Mouse (Mus musculus) forebrain, embryonic 15.5 days (tissue): ENCODE data around the gene Fxr1. TPM values are rescaled to one million over a fixed set of nuclear protein-coding genes. Genes with fewer than 3 reads are reported as not detected.
A peak's percentile ranks its signal among the peaks of the same experiment; 100 is the strongest.

Source experiments
- ATAC-seq: fragments of 200-750 bp; cut with Nextera tagmentation; replicated peaks from 2 replicates; pipeline ENCODE4 v1.8.0; 2017; ENCODE audit warnings: mild to moderate bottlenecking, moderate TSS enrichment, moderate library complexity
- H3K27ac ChIP-seq: fragments of 300-500 bp; sonication (generic); replicated peaks from 2 replicates; pipeline ENCODE4 v1.5.1; 2015; ENCODE audit warnings: mild to moderate bottlenecking, inconsistent platforms
- H3K27me3 ChIP-seq: fragments of 300-500 bp; sonication (generic); 2 replicates; pipeline ENCODE4 v1.6.1; 2015; ENCODE audit warnings: inconsistent platforms
- H3K36me3 ChIP-seq: fragments of 300-500 bp; sonication (generic); 2 replicates; pipeline ENCODE4 v1.6.1; 2015; ENCODE audit warnings: mild to moderate bottlenecking, inconsistent platforms
- H3K4me1 ChIP-seq: fragments of 300-500 bp; sonication (generic); 2 replicates; pipeline ENCODE4 v1.6.1; 2015; ENCODE audit warnings: inconsistent platforms
- H3K4me2 ChIP-seq: fragments of 300-500 bp; sonication (generic); replicated peaks from 2 replicates; pipeline ENCODE4 v1.6.1; 2015; ENCODE audit warnings: mild to moderate bottlenecking, inconsistent platforms
- H3K4me3 ChIP-seq: fragments of 300-500 bp; sonication (generic); 2 replicates; pipeline ENCODE4 v1.5.1; 2015; ENCODE audit warnings: mild to moderate bottlenecking, inconsistent platforms
- H3K9ac ChIP-seq: fragments of 300-500 bp; sonication (generic); replicated peaks from 2 replicates; pipeline ENCODE4 v1.6.1; 2015; ENCODE audit warnings: mild to moderate bottlenecking, inconsistent platforms
- H3K9me3 ChIP-seq: fragments of 300-500 bp; sonication (generic); 2 replicates; pipeline ENCODE4 v1.6.1; 2016; ENCODE audit warnings: inconsistent platforms
- WGBS: fragments of 180-500 bp; shearing (Covaris S2); methylation state at CpG from one replicate; pipeline ENCODE4 v1.1.7; 2015; ENCODE audit warnings: mixed read lengths; 5-methylcytosine and 5-hydroxymethylcytosine counted together
- polyA plus RNA-seq: library from polyadenylated mRNA; unstranded; fragments of >200 nt; fragmentation: Nextera tagmentation; extraction: Ambion mirVana; gene quantifications from 2 replicates; pipeline ENCODE4 v1.2.1, GENCODE M21; 2015

The Fxr1 gene
- polyA plus RNA-seq, 1 experiment from 2014 or later = 44.2 TPM

- no peaks in the 10 kb centered on the region for H3K27me3 ChIP-seq
- no peak overlapping the region for H3K9ac ChIP-seq
- ATAC-seq = no peak
- 96% methylated on average over 6 of the region's 6 CpGs for WGBS
- no peaks in the 10 kb centered on the region for H3K4me1 ChIP-seq
- H3K9me3 ChIP-seq = no peaks in the 10 kb centered on the region
- H3K4me3 ChIP-seq = no peak overlapping the region
- peaks cover 56% of the 10 kb centered on the region for H3K36me3 ChIP-seq
- no peak overlapping the region for H3K4me2 ChIP-seq
- H3K27ac ChIP-seq = no peak overlapping the region
These were observed 53.0 kb downstream of the Fxr1 start for GRCm38 (mm10) chr3:34072726-34073125.

- Histone ChIP-seq H3K4me1 (peaks cover 13% of the 10 kb centered on the region), H3K4me3 (no peak overlapping the region), H3K9ac (no peak overlapping the region), H3K27me3 (no peaks in the 10 kb centered on the region), H3K9me3 (no peaks in the 10 kb centered on the region), H3K36me3 (peaks cover 57% of the 10 kb centered on the region), H3K27ac (no peak overlapping the region), H3K4me2 (no peak overlapping the region)
- no peak for ATAC-seq
- 89% methylated on average over 6 of the region's 6 CpGs for WGBS
These were observed 56.5 kb downstream of the Fxr1 start for GRCm38 (mm10) chr3:34076058-34076759.

- H3K9ac ChIP-seq = peak within 1 kb of the TSS; percentile 91
- under 1% methylated on average over 50 of the region's 50 CpGs for WGBS
- ATAC-seq = peak; percentile 95
These were observed 61.3 kb downstream of the Fxr1 start, which contains the start of gene Dnajc19 for GRCm38 (mm10) chr3:34080900-34081662. Gene Dnajc19, minus strand, starts transcription at chr3:34081321.

GRCm38 (mm10) chr3:34081929-34082328 lies 62.2 kb downstream of the Fxr1 start:
- 84% methylated on average over 3 of the region's 3 CpGs for WGBS
- no peak for ATAC-seq
- no peak overlapping the region for H3K27ac ChIP-seq

More at GRCm38 (mm10) chr3:34080900-34081662, 61.3 kb downstream of the Fxr1 start, which contains the start of gene Dnajc19:
- H3K36me3 ChIP-seq = peaks cover 18% of the 10 kb centered on the region
- no peaks in the 10 kb centered on the region for H3K9me3 ChIP-seq
- H3K4me2 ChIP-seq = peak within 1 kb of the TSS; percentile 65
- peak within 1 kb of the TSS; percentile 75 for H3K27ac ChIP-seq
- peaks cover 20% of the 10 kb centered on the region for H3K4me1 ChIP-seq
- no peaks in the 10 kb centered on the region for H3K27me3 ChIP-seq
- H3K4me3 ChIP-seq = peak within 1 kb of the TSS; percentile 87

GRCm38 (mm10) chr3:34083655-34084054 lies 63.9 kb downstream of the Fxr1 start:
- no peaks in the 10 kb centered on the region for H3K27me3 ChIP-seq
- no peak overlapping the region for H3K4me3 ChIP-seq
- H3K4me1 ChIP-seq = peaks cover 20% of the 10 kb centered on the region
- peaks cover 3% of the 10 kb centered on the region for H3K36me3 ChIP-seq
- WGBS = 76% methylated on average over 5 of the region's 5 CpGs
- H3K4me2 ChIP-seq = no peak overlapping the region
- no peaks in the 10 kb centered on the region for H3K9me3 ChIP-seq
- no peak overlapping the region for H3K9ac ChIP-seq
- no peak for ATAC-seq
- H3K27ac ChIP-seq = no peak overlapping the region

More at GRCm38 (mm10) chr3:34081929-34082328, 62.2 kb downstream of the Fxr1 start:
- H3K27me3 ChIP-seq = no peaks in the 10 kb centered on the region
- peak overlapping the region; percentile 65 for H3K4me2 ChIP-seq
- peaks cover 14% of the 10 kb centered on the region for H3K36me3 ChIP-seq
- H3K9ac ChIP-seq = peak overlapping the region; percentile 91
- H3K4me1 ChIP-seq = peaks cover 20% of the 10 kb centered on the region
- peak overlapping the region; percentile 87 for H3K4me3 ChIP-seq
- H3K9me3 ChIP-seq = no peaks in the 10 kb centered on the region

GRCm38 (mm10) chr3:34102891-34103290 lies 83.1 kb downstream of the Fxr1 start:
- no peaks in the 10 kb centered on the region for H3K9me3 ChIP-seq
- H3K27me3 ChIP-seq = no peaks in the 10 kb centered on the region
- no peak overlapping the region for H3K4me3 ChIP-seq
- peaks cover 16% of the 10 kb centered on the region for H3K4me1 ChIP-seq
- no peak overlapping the region for H3K4me2 ChIP-seq
- no peak overlapping the region for H3K9ac ChIP-seq
- H3K27ac ChIP-seq = peak overlapping the region; percentile 76; the same call in 1 of the 2 replicates
- 25% methylated on average over 2 of the region's 2 CpGs for WGBS
- H3K36me3 ChIP-seq = no peaks in the 10 kb centered on the region
- no peak for ATAC-seq

GRCm38 (mm10) chr3:34103902-34104672 lies 84.3 kb downstream of the Fxr1 start:
- Histone ChIP-seq H3K9me3 (no peaks in the 10 kb centered on the region), H3K4me3 (peak overlapping the region; percentile 32), H3K4me1 (peaks cover 16% of the 10 kb centered on the region), H3K4me2 (peak overlapping the region; percentile 35), H3K27me3 (no peaks in the 10 kb centered on the region), H3K36me3 (no peaks in the 10 kb centered on the region), H3K9ac (peak overlapping the region; percentile 28), H3K27ac (peak overlapping the region; percentile 76)
- WGBS = 4% methylated on average over 7 of the region's 7 CpGs
- peak; percentile 91 for ATAC-seq

- Histone ChIP-seq H3K9me3 (no peaks in the 10 kb centered on the region), H3K27ac (no peak overlapping the region), H3K9ac (no peak overlapping the region), H3K4me1 (peaks cover 16% of the 10 kb centered on the region), H3K36me3 (no peaks in the 10 kb centered on the region), H3K4me3 (peak overlapping the region; percentile 16), H3K27me3 (no peaks in the 10 kb centered on the region), H3K4me2 (peak overlapping the region; percentile 35)
- 24% methylated on average over 9 of the region's 9 CpGs for WGBS
- ATAC-seq = no peak
These were observed 86.7 kb downstream of the Fxr1 start for GRCm38 (mm10) chr3:34106421-34106820.

- H3K36me3 ChIP-seq = no peaks in the 10 kb centered on the region
- H3K27me3 ChIP-seq = no peaks in the 10 kb centered on the region
- H3K9ac ChIP-seq = no peak overlapping the region
- no peak overlapping the region for H3K27ac ChIP-seq
- no peak overlapping the region for H3K4me3 ChIP-seq
- 64% methylated on average over 3 of the region's 3 CpGs for WGBS
- H3K4me1 ChIP-seq = peaks cover 16% of the 10 kb centered on the region
- ATAC-seq = no peak
- no peak overlapping the region for H3K4me2 ChIP-seq
- H3K9me3 ChIP-seq = no peaks in the 10 kb centered on the region
These were observed 87.9 kb downstream of the Fxr1 start for GRCm38 (mm10) chr3:34107631-34108030.

- H3K9ac ChIP-seq = no peak overlapping the region
- no peak overlapping the region for H3K27ac ChIP-seq
- H3K36me3 ChIP-seq = no peaks in the 10 kb centered on the region
- H3K4me2 ChIP-seq = no peak overlapping the region
- no peaks in the 10 kb centered on the region for H3K27me3 ChIP-seq
- ATAC-seq = no peak
- no peak overlapping the region for H3K4me3 ChIP-seq
- H3K4me1 ChIP-seq = peaks cover 7% of the 10 kb centered on the region
- H3K9me3 ChIP-seq = no peaks in the 10 kb centered on the region
- WGBS = 74% methylated on average over 11 of the region's 11 CpGs
These were observed 92.4 kb downstream of the Fxr1 start for GRCm38 (mm10) chr3:34111941-34112685.

- Histone ChIP-seq H3K4me2 (no peak overlapping the region), H3K27ac (0 out of 2 replicates have a peak overlapping the region, but pooled peaks have one; percentile 11), H3K9ac (no peak overlapping the region), H3K27me3 (no peaks in the 10 kb centered on the region), H3K4me3 (no peak overlapping the region), H3K9me3 (no peaks in the 10 kb centered on the region), H3K36me3 (no peaks in the 10 kb centered on the region), H3K4me1 (peaks cover 5% of the 10 kb centered on the region; the same call in 1 of the 2 replicates)
- ATAC-seq = no peak
- 16% methylated on average over 6 of the region's 6 CpGs for WGBS
These were observed 96.1 kb downstream of the Fxr1 start for GRCm38 (mm10) chr3:34115806-34116205.
